29 mouse cellular contexts compared by ENCODE assay signal in the genomic region with DNA sequence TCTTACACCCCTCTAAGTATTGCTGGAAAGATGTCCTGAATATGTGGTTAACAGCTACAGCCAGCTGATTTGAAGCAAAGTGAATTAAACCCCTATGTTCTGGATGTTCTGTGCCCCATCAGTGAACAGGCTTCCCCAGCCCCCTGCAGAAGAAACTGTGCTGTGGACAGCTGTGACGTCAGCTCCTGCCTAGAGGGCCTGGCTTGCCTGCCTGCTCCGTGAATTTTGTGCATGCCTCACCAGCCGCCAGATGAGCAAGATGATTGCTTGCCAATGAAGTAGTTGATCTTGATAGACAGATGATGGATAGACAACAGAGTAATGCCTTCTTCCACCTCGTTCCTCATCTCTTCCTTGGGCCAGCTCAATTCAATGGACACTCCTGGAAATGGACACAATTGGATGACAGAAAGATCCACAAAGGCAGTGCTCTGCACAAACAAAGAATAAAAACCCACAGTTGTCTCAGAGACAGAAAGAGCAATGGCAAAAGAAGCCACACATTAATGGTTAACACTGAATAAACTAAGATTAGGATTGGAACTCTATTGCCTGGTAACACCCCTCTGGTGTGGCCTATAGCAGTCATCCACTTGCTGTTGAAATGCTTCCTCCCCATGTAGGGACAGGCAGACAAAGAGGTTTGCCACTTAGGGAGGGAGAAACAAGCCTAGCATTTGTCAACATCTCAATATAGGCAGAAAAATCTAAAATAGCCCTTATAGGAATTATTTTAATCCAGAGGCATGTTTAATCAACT. TPM values are rescaled to one million over a fixed set of nuclear protein-coding genes. Genes with fewer than 3 reads are reported as not detected.
A peak's percentile ranks its signal among the peaks of the same experiment; 100 is the strongest.
DNase-seq lines count a peak whose midpoint lies in the region; ATAC-seq and TF ChIP-seq lines count a peak whose summit lies in the region.
"Had no signal": no experiment of that assay in that cellular context is flagged by ENCODE, and none has a peak within 500 bp of the region (broad histone marks: within the 10 kb centered on the region; RNA-seq: fewer than 3 reads in every experiment).

No protein-coding gene starts in this region.

- H3K9ac ChIP-seq in intestine, embryonic 14.5 days (ENCODE audit: low read length): no peak overlapping the region
- H3K9ac ChIP-seq in intestine, postnatal 0 days (ENCODE audit: low read depth, low read length): no peak overlapping the region
- peak overlapping the region; percentile 15; the same call in 1 of the 2 replicates for H3K9ac ChIP-seq in intestine, embryonic 15.5 days
- H3K9ac ChIP-seq in liver, embryonic 16.5 days (ENCODE audit: low read depth, low read length): peak overlapping the region; percentile 8; the same call in 1 of the 2 replicates
- H3K9ac ChIP-seq: embryonic facial prominence, embryonic 12.5 days; hindbrain, embryonic 15.5 days; limb, embryonic 13.5 days; lung, embryonic 15.5 days; midbrain, embryonic 15.5 days; neural tube, embryonic 15.5 days had no signal

- H3K4me2 ChIP-seq in intestine, embryonic 14.5 days (ENCODE audit: low read length): no peak overlapping the region
- H3K4me2 ChIP-seq in intestine, postnatal 0 days (replicated peaks; ENCODE audit: low read depth): no peak overlapping the region
- no peak overlapping the region for H3K4me2 ChIP-seq in intestine, embryonic 15.5 days (replicated peaks)
- 0 out of 2 replicates have a peak overlapping the region, but pooled peaks have one; percentile 6 for H3K4me2 ChIP-seq in liver, embryonic 16.5 days (ENCODE audit: low read depth, low read length)
- H3K4me2 ChIP-seq: embryonic facial prominence, embryonic 12.5 days; hindbrain, embryonic 15.5 days; limb, embryonic 13.5 days; lung, embryonic 15.5 days; midbrain, embryonic 15.5 days; neural tube, embryonic 15.5 days had no signal

- H3K9me3 ChIP-seq in intestine, embryonic 14.5 days (ENCODE audit: control insufficient read depth, low read length): peaks cover 5% of the 10 kb centered on the region; the same call in 1 of the 2 replicates
- H3K9me3 ChIP-seq in intestine, postnatal 0 days (ENCODE audit: control insufficient read depth): 0 out of 2 replicates have a peak, but pooled peaks cover 3% of the 10 kb centered on the region
- H3K9me3 ChIP-seq in intestine, embryonic 15.5 days: 0 out of 2 replicates have a peak, but pooled peaks cover 4% of the 10 kb centered on the region
- no peaks in the 10 kb centered on the region; the same call in 1 of the 2 replicates for H3K9me3 ChIP-seq in liver, embryonic 16.5 days (replicated peaks; ENCODE audit: control insufficient read depth, low read length)
- H3K9me3 ChIP-seq: embryonic facial prominence, embryonic 12.5 days; hindbrain, embryonic 10.5 days; hindbrain, embryonic 15.5 days; limb, embryonic 13.5 days; lung, embryonic 15.5 days; midbrain, embryonic 10.5 days; midbrain, embryonic 15.5 days; neural tube, embryonic 15.5 days had no signal

- H3K36me3 ChIP-seq in intestine, embryonic 14.5 days (ENCODE audit: control insufficient read depth, insufficient read depth, low read length): no peaks in the 10 kb centered on the region
- no peaks in the 10 kb centered on the region for H3K36me3 ChIP-seq in intestine, postnatal 0 days (ENCODE audit: control insufficient read depth, insufficient read depth)
- H3K36me3 ChIP-seq in intestine, embryonic 15.5 days: no peaks in the 10 kb centered on the region
- no peaks in the 10 kb centered on the region for H3K36me3 ChIP-seq in liver, embryonic 16.5 days (ENCODE audit: control insufficient read depth, insufficient read depth)
- H3K36me3 ChIP-seq: embryonic facial prominence, embryonic 12.5 days; forebrain, embryonic 10.5 days; hindbrain, embryonic 10.5 days; hindbrain, embryonic 15.5 days; limb, embryonic 13.5 days; lung, embryonic 15.5 days; midbrain, embryonic 10.5 days; midbrain, embryonic 15.5 days; neural tube, embryonic 15.5 days had no signal

- TF ChIP-seq CTCF in intestine, postnatal 0 days (IDR thresholded peaks at IDR 0.05; ENCODE audit: low read depth): no peak

- ATAC-seq in intestine, embryonic 14.5 days (replicated peaks; ENCODE audit: low FRiP score, low TSS enrichment, low read depth): 0 out of 2 replicates have a peak, but pooled peaks have one; percentile 50
- ATAC-seq in intestine, postnatal 0 days: no peak
- ATAC-seq in intestine, embryonic 15.5 days: peak; percentile 50; the same call in 1 of the 2 replicates
- ATAC-seq in liver, embryonic 16.5 days (ENCODE audit: low read depth): peak; percentile 57
- ATAC-seq: CD4-positive, CD25-positive, alpha-beta regulatory T cell, adult 4 months; forebrain, embryonic 16.5 days; midbrain, embryonic 15.5 days had no signal

- DNase-seq in intestine, embryonic 14.5 days (ENCODE audit: low spot score): no peak
- peak; percentile 63 for DNase-seq in MN1 (ENCODE audit: low spot score)
- DNase-seq in retina, postnatal 1 day: no peak
- no peak for DNase-seq in testis, postnatal 14 days (ENCODE audit: low spot score)
- DNase-seq: adrenal gland, adult 8-10 months; cerebellum, adult 9-10 months; cerebellum, postnatal 36 days; gastrocnemius, postnatal 10 days; heart, postnatal 14 days; kidney, adult 11 months; kidney, postnatal 14 days; right cerebral cortex, postnatal 25 days; thymus, adult 18-20 months; thymus, postnatal 25 days had no signal

- no peak overlapping the region for H3K27ac ChIP-seq in intestine, embryonic 14.5 days (ENCODE audit: low read depth)
- H3K27ac ChIP-seq in intestine, postnatal 0 days (ENCODE audit: low read depth, low read length): no peak overlapping the region
- H3K27ac ChIP-seq in intestine, embryonic 15.5 days: peak overlapping the region; percentile 51; the same call in 1 of the 2 replicates
- peak overlapping the region; percentile 64 for H3K27ac ChIP-seq in liver, embryonic 16.5 days (ENCODE audit: low read length)
- H3K27ac ChIP-seq: embryonic facial prominence, embryonic 12.5 days; forebrain, embryonic 10.5 days; hindbrain, embryonic 10.5 days; hindbrain, embryonic 15.5 days; left cerebral cortex, adult 2 months; limb, embryonic 13.5 days; lung, embryonic 15.5 days; midbrain, embryonic 10.5 days; midbrain, embryonic 15.5 days; neural tube, embryonic 15.5 days had no signal

- 38% methylated on average over 4 of the region's 4 CpGs for WGBS in intestine, embryonic 14.5 days
- WGBS in intestine, postnatal 0 days: 29% methylated on average over 4 of the region's 4 CpGs
- 32% methylated on average over 4 of the region's 4 CpGs for WGBS in intestine, embryonic 15.5 days
- WGBS in liver, embryonic 16.5 days (ENCODE audit: insufficient replicate concordance): 39% methylated on average over 4 of the region's 4 CpGs

- H3K4me3 ChIP-seq in intestine, embryonic 14.5 days (ENCODE audit: low read depth, low read length): no peak overlapping the region
- no peak overlapping the region for H3K4me3 ChIP-seq in intestine, postnatal 0 days (ENCODE audit: low read depth, low read length)
- H3K4me3 ChIP-seq in intestine, embryonic 15.5 days (replicated peaks): no peak overlapping the region
- no peak overlapping the region for H3K4me3 ChIP-seq in liver, embryonic 16.5 days (ENCODE audit: low read depth, low read length)
- H3K4me3 ChIP-seq: embryonic facial prominence, embryonic 12.5 days; forebrain, embryonic 10.5 days; hindbrain, embryonic 10.5 days; hindbrain, embryonic 15.5 days; left cerebral cortex, adult 2 months; limb, embryonic 13.5 days; lung, embryonic 15.5 days; midbrain, embryonic 10.5 days; midbrain, embryonic 15.5 days; neural tube, embryonic 15.5 days had no signal

- H3K27me3 ChIP-seq in intestine, embryonic 14.5 days (replicated peaks; ENCODE audit: control insufficient read depth, insufficient read depth, low read length): no peaks in the 10 kb centered on the region
- no peaks in the 10 kb centered on the region for H3K27me3 ChIP-seq in intestine, postnatal 0 days (replicated peaks; ENCODE audit: control insufficient read depth, insufficient read depth, low read length)
- H3K27me3 ChIP-seq in intestine, embryonic 15.5 days (replicated peaks): no peaks in the 10 kb centered on the region
- peaks cover 15% of the 10 kb centered on the region for H3K27me3 ChIP-seq in liver, embryonic 16.5 days (ENCODE audit: control insufficient read depth, insufficient read depth, low read depth, low read length)
- H3K27me3 ChIP-seq: embryonic facial prominence, embryonic 12.5 days; hindbrain, embryonic 15.5 days; midbrain, embryonic 15.5 days; neural tube, embryonic 15.5 days had no signal

- peaks cover under 1% of the 10 kb centered on the region; the same call in 1 of the 2 replicates for H3K4me1 ChIP-seq in intestine, embryonic 14.5 days (replicated peaks; ENCODE audit: control insufficient read depth, insufficient read depth, low read length)
- no peaks in the 10 kb centered on the region for H3K4me1 ChIP-seq in intestine, postnatal 0 days (replicated peaks; ENCODE audit: control insufficient read depth, insufficient read depth, low read length)
- peaks cover 6% of the 10 kb centered on the region for H3K4me1 ChIP-seq in intestine, embryonic 15.5 days (replicated peaks)
- peaks cover 48% of the 10 kb centered on the region for H3K4me1 ChIP-seq in liver, embryonic 16.5 days (ENCODE audit: control insufficient read depth, low read depth, low read length)
- H3K4me1 ChIP-seq: midbrain, embryonic 15.5 days had no signal

RNA-seq across cellular contexts. Expression of a gene that starts 11.7 kb away (rescaled TPM):
- 7.6 and 10.0 TPM in 2 replicates for polyA plus RNA-seq in intestine, embryonic 14.5 days (2014; fragmentation: Nextera tagmentation; extraction: Ambion mirVana)
- 5.2 and 5.3 TPM in 2 replicates for polyA plus RNA-seq in intestine, postnatal 0 days (2015; fragmentation: Nextera tagmentation; extraction: Ambion mirVana)
- 8.7 and 10.8 TPM in 2 replicates for polyA plus RNA-seq in intestine, embryonic 15.5 days (2015; fragmentation: Nextera tagmentation; extraction: Ambion mirVana)
- polyA plus RNA-seq in liver, embryonic 16.5 days (2015; fragmentation: Nextera tagmentation; extraction: Ambion mirVana): 2.1 and 2.2 TPM in 2 replicates

RNA-seq across cellular contexts. Expression of a gene that starts 15.5 kb away (rescaled TPM):
- polyA plus RNA-seq in intestine, embryonic 14.5 days (2014; fragmentation: Nextera tagmentation; extraction: Ambion mirVana): 1.8 and 2.8 TPM in 2 replicates
- polyA plus RNA-seq in intestine, postnatal 0 days (2015; fragmentation: Nextera tagmentation; extraction: Ambion mirVana): 0.29 and 0.34 TPM in 2 replicates
- 15.2 and 18.0 TPM in 2 replicates for polyA plus RNA-seq in intestine, embryonic 15.5 days (2015; fragmentation: Nextera tagmentation; extraction: Ambion mirVana)
- 1,073 and 1,144 TPM in 2 replicates for polyA plus RNA-seq in liver, embryonic 16.5 days (2015; fragmentation: Nextera tagmentation; extraction: Ambion mirVana)
- polyA plus RNA-seq: CD4-positive, CD25-positive, alpha-beta regulatory T cell, adult 4 months had no signal

RNA-seq across cellular contexts. Expression of a gene that starts 26.2 kb away (rescaled TPM):
- 281 and 296 TPM in 2 replicates for polyA plus RNA-seq in intestine, embryonic 14.5 days (2014; fragmentation: Nextera tagmentation; extraction: Ambion mirVana)
- polyA plus RNA-seq in intestine, postnatal 0 days (2015; fragmentation: Nextera tagmentation; extraction: Ambion mirVana): 283 and 296 TPM in 2 replicates
- 305 and 329 TPM in 2 replicates for polyA plus RNA-seq in intestine, embryonic 15.5 days (2015; fragmentation: Nextera tagmentation; extraction: Ambion mirVana)
- 454 and 500 TPM in 2 replicates for polyA plus RNA-seq in liver, embryonic 16.5 days (2015; fragmentation: Nextera tagmentation; extraction: Ambion mirVana)

RNA-seq across cellular contexts. Expression of a gene that starts 48.6 kb away (rescaled TPM):
- polyA plus RNA-seq in intestine, embryonic 14.5 days (2014; fragmentation: Nextera tagmentation; extraction: Ambion mirVana): 115 and 116 TPM in 2 replicates
- polyA plus RNA-seq in intestine, postnatal 0 days (2015; fragmentation: Nextera tagmentation; extraction: Ambion mirVana): 339 and 382 TPM in 2 replicates
- polyA plus RNA-seq in intestine, embryonic 15.5 days (2015; fragmentation: Nextera tagmentation; extraction: Ambion mirVana): 156 and 171 TPM in 2 replicates
- polyA plus RNA-seq in liver, embryonic 16.5 days (2015; fragmentation: Nextera tagmentation; extraction: Ambion mirVana): 103 and 118 TPM in 2 replicates

Comparison
In these comparisons a context has a peak if more than half of its experiments do, and no peak if none do; other contexts are left out.
1. H3K27ac ChIP-seq: peak in intestine, embryonic 15.5 days (single experiment) and liver, embryonic 16.5 days (single experiment); none in intestine, embryonic 14.5 days (single experiment) and intestine, postnatal 0 days (single experiment).
2. H3K9ac ChIP-seq: peak in intestine, embryonic 15.5 days (single experiment) and liver, embryonic 16.5 days (single experiment); none in intestine, embryonic 14.5 days (single experiment) and intestine, postnatal 0 days (single experiment).
3. RNA of a gene that starts 15.5 kb away (polyA plus RNA-seq): 1,073 to 1,144 TPM in liver, embryonic 16.5 days; 15.2 to 18.0 TPM in intestine, embryonic 15.5 days, 1.8 to 2.8 TPM in intestine, embryonic 14.5 days and 0.29 to 0.34 TPM in intestine, postnatal 0 days; every median in the first group is over 10 times any median in the second.